Mouse (Mus musculus) right cerebral cortex, postnatal 25 days (tissue): ENCODE data around the gene Mtus2.
A peak's percentile ranks its signal among the peaks of the same experiment; 100 is the strongest.
"Not testable (repeated sequence)": the region's sequence is repeated elsewhere in the genome, so short reads cannot be mapped to it uniquely, and the experiment has no call there.

Experiments used
- DNase-seq: peaks from one replicate; pipeline ENCODE4 v3.0.0; 2022

Gene Mtus2

DNA sequence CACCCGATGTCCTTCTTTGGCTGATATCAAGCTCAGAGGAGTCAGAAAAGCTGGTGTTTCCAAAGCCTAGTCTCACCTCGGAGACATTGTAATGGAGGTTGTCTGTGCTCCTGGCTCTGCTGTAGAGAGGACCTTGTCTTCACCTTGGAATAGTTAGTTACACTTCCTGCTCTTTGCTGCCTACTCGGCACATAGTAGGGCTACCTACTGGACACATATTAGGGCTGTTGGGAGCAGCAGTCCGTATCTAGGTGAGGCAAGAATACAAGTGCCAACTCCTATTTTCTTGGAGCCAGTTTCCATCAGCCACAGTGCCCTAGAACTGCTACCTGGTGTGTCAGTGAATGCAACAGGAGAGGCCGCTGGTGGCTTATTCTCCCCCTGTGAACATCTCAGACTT, 330.4 kb downstream of the Mtus2 start:
- no peak for DNase-seq

DNA sequence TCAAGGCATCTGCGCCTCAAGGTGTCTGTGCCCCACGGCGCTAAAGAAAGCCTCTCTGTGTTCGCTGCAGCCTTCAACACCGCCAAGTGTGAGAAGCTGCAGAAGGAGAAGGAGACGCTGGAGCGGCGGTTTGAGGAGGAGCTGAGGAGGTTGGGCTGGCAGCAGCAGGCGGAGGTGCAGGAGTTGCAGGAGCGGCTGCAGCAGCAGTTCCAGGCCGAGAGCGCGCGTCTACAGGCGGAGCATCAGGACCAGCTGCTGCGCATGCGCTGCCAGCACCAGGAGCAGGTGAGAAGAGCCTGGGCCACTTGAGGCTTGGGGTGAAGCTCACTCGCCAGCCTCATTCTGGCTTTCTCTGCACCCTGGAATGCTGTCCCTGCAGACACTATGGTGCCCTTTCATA, 331.7 kb downstream of the Mtus2 start:
- no peak for DNase-seq

- no peak for DNase-seq
These were observed 332.8 kb downstream of the Mtus2 start for GRCm38 (mm10) chr5:148289951-148290350.

DNA sequence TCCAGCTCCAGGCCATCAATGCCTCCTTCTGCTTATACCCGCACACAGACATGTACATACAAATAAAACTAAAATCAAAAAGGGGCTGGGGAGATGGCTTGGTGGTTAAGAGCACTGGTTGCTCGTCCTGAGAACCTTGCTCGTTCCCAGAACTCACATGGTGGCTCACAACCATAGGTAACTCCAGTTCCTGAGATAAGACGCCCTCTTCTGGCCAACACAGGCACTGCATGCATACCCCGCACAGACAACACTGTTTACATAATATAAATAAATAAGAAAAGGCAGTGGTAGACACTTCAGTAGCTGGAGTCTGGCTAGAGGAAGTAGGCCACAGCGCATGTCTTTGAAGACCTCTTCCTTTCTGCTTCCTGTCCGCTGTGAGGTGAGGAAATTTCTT, 335.7 kb downstream of the Mtus2 start:
- no peak for DNase-seq

GRCm38 (mm10) chr5:148293346-148293745, 336.2 kb downstream of the Mtus2 start:
- DNase-seq, result no peak

DNA sequence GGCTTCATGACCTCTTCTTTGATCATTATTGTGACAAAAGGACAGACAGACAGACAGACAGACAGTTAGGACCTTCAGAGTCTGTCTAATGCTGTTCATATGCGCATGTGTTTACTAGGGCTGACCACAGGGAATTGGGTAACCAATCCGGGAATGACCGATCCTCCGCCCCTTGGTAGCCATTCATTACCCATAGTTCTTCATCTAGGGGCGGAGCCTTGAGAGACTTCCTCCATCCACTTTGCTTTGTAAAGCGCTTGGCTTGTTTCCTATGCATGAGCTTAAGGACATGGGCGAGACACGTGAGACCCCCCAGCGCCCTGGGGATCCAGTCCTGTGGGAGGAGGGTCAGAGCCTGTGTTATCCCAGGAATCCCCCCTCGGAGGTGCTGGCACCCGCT, 345.8 kb downstream of the Mtus2 start:
- DNase-seq, result no peak

GRCm38 (mm10) chr5:148304112-148304511, 347.0 kb downstream of the Mtus2 start:
- no peak for DNase-seq

DNA sequence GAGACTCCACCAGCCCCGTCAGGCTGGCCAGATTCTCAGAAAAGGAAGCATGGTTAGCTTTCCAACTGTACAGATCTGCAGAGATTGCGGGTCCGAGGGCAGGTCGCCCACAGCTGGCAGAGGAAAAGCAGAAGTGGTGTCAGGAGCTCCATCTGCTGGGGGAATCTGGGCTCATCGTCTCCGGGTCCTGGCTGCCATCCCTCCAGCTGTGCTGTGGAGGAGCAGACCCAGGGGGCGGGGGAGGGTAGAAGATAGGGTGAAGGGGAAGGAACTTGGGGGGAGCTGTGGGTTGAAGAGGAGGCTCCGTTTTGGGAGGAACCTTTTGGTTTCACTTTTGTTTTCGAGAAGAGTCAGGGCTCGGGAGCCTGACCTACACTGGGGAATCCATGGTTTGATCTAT, 353.7 kb downstream of the Mtus2 start:
- no peak for DNase-seq

GRCm38 (mm10) chr5:148312443-148312842, 355.3 kb downstream of the Mtus2 start:
- DNase-seq, result no peak

- DNase-seq, result no peak
These were observed 357.8 kb downstream of the Mtus2 start for GRCm38 (mm10) chr5:148314931-148315330.

DNA sequence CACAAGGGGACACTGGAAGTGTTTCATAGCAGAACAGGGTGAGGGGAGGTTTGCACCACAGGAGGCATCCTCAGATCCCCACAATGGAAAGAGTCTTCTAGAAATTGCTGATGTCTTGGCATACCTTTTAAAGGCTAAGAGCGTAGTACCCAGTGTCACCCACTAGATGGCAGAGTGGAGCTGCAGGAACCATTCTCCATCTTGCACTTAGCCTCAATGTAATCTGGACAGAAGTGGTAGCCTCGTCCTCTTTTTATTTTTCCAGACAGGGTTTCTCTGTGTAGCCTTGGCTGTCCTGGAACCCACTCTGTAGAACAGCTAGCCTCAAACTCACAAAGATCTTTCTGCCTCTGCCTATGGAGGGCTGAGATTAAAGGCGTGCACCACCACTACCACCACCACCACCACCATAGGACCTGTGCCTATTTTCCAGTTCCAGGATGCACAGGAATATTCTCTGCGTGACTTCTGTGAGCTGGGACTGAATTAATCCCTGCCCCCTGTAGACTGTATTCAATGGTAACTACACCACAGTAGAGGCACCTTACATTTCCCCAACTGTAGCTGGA, 368.3 kb downstream of the Mtus2 start:
- peak; percentile 38 for DNase-seq

DNA sequence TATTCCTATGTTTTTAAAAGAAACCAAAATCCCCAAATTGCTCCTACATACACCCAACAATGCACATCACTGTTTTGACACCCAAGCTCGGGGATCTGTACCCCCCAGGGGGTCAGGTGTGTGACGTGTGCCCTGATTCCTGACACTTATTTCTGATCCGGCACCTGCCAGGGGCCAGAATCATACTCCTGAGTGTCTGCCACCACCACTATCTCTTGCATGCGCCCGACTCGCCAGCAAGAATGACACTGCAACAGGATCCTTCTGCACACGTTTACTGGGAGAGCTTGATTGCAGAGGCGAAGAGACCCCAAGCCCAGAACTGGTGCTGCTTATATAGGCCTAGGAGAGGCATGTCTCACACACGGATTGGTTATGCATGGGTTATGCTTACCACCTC, 369.2 kb downstream of the Mtus2 start:
- not testable (repeated sequence) for DNase-seq

- no peak for DNase-seq
These were observed 371.9 kb downstream of the Mtus2 start for GRCm38 (mm10) chr5:148328982-148329381.

GRCm38 (mm10) chr5:148331229-148331776, 374.2 kb downstream of the Mtus2 start:
- no peak for DNase-seq

- no peak for DNase-seq
These were observed 375.0 kb downstream of the Mtus2 start for GRCm38 (mm10) chr5:148331926-148332621.

DNA sequence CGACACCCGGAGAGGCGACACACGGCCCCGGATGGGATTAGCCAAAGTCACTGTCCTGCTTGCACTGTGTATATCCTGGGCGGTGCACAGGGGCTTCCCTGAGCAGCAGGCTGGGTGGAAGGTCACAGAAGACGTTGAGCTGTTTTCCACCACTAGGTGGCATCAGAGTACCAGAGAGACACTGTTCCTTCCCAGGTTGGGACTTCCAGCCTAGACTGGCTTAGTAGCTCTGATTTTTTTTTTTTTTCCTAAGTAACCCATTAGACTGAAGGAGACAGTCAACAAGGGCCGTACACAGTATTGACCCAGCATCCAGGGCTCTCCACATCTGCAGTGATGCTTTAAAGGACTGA, 375.5 kb downstream of the Mtus2 start:
- DNase-seq, result peak; percentile 38

- no peak for DNase-seq
These were observed 382.0 kb downstream of the Mtus2 start for GRCm38 (mm10) chr5:148339126-148339525.

GRCm38 (mm10) chr5:148342061-148342741, 385.1 kb downstream of the Mtus2 start:
- DNase-seq, result no peak

DNA sequence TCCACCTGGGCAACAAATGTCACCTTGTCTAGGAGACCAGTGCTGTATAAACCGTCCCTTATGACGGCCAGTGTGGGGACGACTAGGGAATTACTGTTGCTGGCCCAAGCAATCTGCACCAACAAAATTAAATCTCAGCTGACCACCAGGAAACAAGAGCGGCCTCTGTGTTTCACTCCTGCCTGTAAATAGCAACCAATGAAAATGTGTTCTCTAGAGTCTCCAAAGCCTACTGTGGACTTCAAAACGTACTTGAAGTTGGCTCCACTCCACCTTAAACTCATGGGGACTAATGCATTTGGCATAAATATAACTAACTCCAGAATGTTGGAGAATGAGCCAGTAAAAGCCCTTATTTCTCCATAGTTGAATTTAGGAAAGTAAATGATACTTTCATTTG, 387.3 kb downstream of the Mtus2 start:
- DNase-seq, result no peak

DNA sequence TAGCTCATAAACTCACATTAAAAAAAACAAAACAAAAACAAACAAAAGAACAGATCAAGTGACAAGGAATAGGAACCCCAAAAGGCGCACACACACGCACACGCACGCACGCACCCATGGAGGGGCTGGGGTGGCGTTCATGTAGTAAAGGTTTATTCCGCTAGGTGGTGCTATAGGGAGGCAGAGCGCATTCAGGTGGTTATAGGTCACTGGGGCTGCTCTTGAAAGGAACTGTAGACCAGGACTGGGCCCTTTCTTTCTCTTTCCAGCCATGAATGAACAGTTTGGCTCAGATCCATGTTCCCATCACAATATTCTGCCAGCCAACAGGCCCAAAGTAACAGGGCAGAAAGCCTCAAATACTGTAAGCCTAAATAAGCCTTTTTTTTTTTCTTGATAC, 389.4 kb downstream of the Mtus2 start:
- no peak for DNase-seq

DNA sequence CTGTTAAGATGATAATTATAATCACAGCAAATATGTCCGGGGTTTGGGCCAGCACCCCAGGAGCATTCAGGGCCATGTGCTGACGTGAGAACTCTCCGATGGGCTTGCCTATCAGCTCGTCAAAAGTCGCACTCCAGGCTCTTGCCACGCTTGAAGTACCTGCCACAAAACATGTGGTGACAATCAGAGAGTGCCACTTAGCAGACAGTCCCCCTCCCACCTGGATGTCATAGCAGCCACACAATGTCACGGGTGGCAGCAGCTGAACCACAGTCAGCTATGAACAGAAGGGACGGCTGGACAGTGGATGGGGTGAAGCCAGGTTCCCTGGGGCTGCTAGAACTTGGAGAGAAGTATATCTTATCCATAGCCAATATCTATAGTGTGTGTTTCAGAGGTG, 391.0 kb downstream of the Mtus2 start:
- no peak for DNase-seq

DNA sequence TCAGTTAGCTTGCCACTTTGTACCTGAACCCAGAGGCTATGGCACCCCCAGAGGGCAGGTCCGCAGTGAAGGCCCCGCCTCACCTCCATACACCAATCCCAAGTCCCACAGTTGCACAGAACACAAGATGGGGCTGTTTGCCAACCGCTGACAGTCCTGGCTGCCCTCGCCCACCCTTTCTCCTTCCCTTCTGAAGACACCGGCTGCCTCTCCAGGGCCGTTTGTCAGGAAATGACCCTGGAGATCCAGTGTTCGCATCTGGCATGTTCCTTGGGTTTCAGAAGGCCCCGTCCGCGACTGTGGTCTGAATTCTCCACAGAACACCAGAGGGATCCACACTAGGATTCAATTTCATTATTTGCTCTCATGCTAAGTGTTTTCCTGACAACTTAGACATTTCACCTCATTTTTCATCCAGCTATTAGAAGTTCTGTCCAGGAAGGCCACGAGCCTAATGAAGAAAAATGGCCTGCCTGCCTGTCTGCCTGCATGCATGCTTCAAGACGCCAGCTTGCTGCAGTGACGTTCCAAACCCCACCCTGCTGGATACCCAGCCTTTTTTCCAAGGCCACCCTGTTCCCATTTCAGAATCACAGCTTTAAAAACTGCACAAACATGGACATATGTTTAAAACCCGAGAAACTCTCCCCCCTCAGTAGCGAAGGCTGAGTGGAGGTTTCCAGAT, 392.3 kb downstream of the Mtus2 start:
- no peak for DNase-seq

DNA sequence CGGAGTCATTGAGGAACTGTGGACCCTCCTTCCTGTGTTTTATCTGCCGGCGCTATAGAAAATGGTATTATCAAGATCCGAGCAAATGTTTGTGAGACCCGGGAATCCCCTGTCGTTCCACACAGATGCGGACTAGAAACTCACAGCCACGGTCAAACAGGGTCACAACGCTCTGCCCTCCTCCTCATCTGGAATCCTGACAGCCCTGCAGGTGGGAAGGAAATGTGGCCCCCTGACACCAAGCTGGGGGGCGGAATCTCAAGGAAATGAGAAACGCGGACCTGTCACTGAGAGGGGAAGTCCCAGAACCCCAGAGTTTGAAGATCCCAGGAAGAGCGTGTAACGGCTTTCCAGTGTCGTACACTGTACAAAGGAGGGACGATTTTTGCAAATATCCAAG, 396.3 kb downstream of the Mtus2 start:
- DNase-seq, result no peak

DNA sequence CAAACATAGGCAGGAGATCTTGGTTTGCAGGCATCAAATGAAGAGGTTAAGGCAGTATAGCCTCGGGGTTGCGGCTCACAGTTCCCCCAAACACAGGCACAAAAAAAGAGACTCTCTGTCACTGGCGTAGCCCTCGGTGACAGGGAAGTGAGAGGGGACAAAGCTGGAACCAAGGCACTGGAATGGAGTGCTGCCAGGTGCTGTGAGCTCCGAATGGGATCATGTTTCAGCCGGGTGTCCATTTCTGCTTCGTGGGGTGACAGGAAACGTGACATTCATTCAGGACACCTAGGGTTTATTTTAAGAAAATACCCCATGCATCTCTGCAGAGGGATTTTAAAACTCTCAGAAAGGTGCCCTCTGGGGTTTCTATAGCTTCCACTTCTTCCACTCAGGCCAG, 397.4 kb downstream of the Mtus2 start:
- no peak for DNase-seq
